Mouse (Mus musculus): Measurements from ENCODE around the gene Olfr695.

DNA sequence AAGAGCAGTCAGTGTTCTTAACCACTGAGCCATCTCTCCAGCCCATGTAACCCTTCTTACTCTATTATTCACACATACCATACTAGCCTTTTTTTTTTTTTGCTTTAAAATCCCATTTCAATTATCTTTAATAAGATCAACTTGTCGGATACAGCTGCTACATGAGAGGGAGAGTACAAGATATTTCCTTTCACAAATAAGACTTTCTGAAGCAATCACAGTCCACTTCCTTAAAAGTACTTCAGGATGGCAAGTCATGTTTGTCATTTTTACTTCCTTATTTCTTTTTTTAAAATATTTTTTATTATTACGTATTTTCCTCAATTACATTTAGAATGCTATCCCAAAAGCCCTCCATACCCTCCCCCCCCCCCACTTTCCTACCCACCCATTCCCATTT lies 42.6 kb upstream of the Olfr695 start:
- TF ChIP-seq CTCF (IDR thresholded peaks at IDR 0.05; ENCODE audit: low read depth) (no peak), EP300 (optimal IDR thresholded peaks at IDR 0.05) (no peak)

Data from stomach, postnatal 0 days (tissue).